In the genomic region with DNA sequence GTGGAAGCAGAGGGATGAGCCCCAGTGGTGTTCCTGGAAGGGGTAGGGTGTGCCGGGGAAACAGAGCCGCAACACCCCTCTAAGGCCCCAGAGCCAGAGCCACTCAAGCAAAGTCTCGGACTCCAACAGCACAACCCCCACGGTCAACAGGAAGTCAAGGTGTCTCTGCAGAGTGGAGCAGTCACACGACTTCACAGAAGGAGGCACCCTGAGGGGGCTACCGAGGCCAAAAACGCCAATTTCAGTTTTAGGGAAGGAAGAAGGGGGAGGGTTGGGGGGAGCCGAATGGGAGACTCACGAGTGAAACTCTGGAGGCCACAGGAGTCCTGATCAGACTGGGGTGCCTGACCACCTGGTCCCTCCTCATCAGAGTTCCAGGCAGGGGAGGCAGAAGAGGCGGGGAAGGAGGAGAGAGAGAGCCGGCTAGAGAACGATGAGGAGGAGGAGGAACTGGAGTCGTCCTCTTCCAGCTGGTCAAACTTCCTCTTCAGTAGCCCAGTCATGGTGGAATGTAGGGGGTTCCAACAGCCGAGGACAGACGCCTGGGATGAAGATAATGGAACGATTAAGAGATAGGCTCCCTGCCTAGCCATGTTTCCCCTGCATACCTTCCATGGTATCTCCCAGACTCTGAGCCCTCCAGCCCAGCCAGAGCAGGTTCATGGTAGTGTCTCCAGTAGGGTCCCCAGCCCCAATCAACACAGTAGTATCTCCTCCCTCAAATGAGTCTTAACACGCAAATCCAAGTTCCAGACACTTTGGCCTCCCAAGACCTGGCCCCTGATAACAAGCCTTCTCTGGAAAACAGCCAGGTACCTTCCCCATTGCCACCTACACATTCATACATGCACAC, we compare ENCODE assay signal across 9 mouse cellular contexts. TPM values are rescaled to one million over a fixed set of nuclear protein-coding genes. Genes with fewer than 3 reads are reported as not detected.
A peak's percentile ranks its signal among the peaks of the same experiment; 100 is the strongest.
DNase-seq lines count a peak whose midpoint lies in the region; ATAC-seq and TF ChIP-seq lines count a peak whose summit lies in the region.
"Had no signal": no experiment of that assay in that cellular context is flagged by ENCODE, and none has a peak within 500 bp of the region (broad histone marks: within the 10 kb centered on the region; RNA-seq: fewer than 3 reads in every experiment).

No protein-coding gene starts in this region.

- no peak; the same call in 1 of the 2 replicates for TF ChIP-seq POLR2A in spleen, adult 2 months (IDR thresholded peaks at IDR 0.05; ENCODE audit: low read depth, low read length)

- WGBS in heart, embryonic 10.5 days: 26% methylated on average over 17 of the region's 17 CpGs
- 5% methylated on average over 17 of the region's 17 CpGs for WGBS in spleen, adult 2 months
- 10% methylated on average over 17 of the region's 17 CpGs for WGBS in liver, embryonic 13.5 days (ENCODE audit: insufficient replicate concordance)
- WGBS in midbrain, embryonic 15.5 days: 62% methylated on average over 17 of the region's 17 CpGs

- ATAC-seq in liver, embryonic 13.5 days (ENCODE audit: low read depth): no peak
- ATAC-seq in midbrain, embryonic 15.5 days (replicated peaks): no peak

- no peak for TF ChIP-seq CTCF in spleen, adult 2 months (IDR thresholded peaks at IDR 0.05; ENCODE audit: extremely low read depth, insufficient read depth, insufficient read length, insufficient replicate concordance)

- no peak for DNase-seq in heart, embryonic 10.5 days (ENCODE audit: low spot score)
- DNase-seq in heart, adult 18-20 months: no peak
- peak in 1 of 2 experiments; percentile 53 for DNase-seq in spleen, adult 2 months (ENCODE audit: low read depth in 1 of 2, low spot score in 2 of 2)
- no peak for DNase-seq in spleen, adult 12 weeks (ENCODE audit: low spot score)
- no peak for DNase-seq in liver, embryonic 13.5 days
- DNase-seq in ovary, adult 18-20 months (ENCODE audit: low spot score): no peak
- DNase-seq in left cerebral cortex, postnatal 25 days (ENCODE audit: low spot score in 2 of 2): no peak
- DNase-seq: gastrocnemius, postnatal 36 days had no signal

- H3K4me3 ChIP-seq in heart, embryonic 10.5 days: peak overlapping the region; percentile 28
- peak overlapping the region; percentile 64 for H3K4me3 ChIP-seq in spleen, adult 2 months (ENCODE audit: extremely low read depth, insufficient read depth, insufficient read length)
- no peak overlapping the region for H3K4me3 ChIP-seq in liver, embryonic 13.5 days (replicated peaks)
- H3K4me3 ChIP-seq in midbrain, embryonic 15.5 days: no peak overlapping the region

- peaks cover 56% of the 10 kb centered on the region for H3K4me1 ChIP-seq in heart, embryonic 10.5 days
- H3K4me1 ChIP-seq in spleen, adult 2 months (ENCODE audit: control insufficient read depth, insufficient read depth, insufficient read length): peaks cover 29% of the 10 kb centered on the region; the same call in 1 of the 2 replicates
- peaks cover 60% of the 10 kb centered on the region for H3K4me1 ChIP-seq in liver, embryonic 13.5 days (replicated peaks)
- peaks cover 15% of the 10 kb centered on the region for H3K4me1 ChIP-seq in midbrain, embryonic 15.5 days

- peaks cover 40% of the 10 kb centered on the region for H3K36me3 ChIP-seq in heart, embryonic 10.5 days
- peaks cover 31% of the 10 kb centered on the region for H3K36me3 ChIP-seq in spleen, adult 2 months (ENCODE audit: control insufficient read depth, insufficient read depth, low read length)
- H3K36me3 ChIP-seq in liver, embryonic 13.5 days: peaks cover 23% of the 10 kb centered on the region
- no peaks in the 10 kb centered on the region for H3K36me3 ChIP-seq in midbrain, embryonic 15.5 days (replicated peaks)

- intact Hi-C loops in left cerebral cortex, postnatal 25 days (cut with DNase I): no loop called here

- peak overlapping the region; percentile 75 for H3K27ac ChIP-seq in heart, embryonic 10.5 days
- peak overlapping the region; percentile 91 for H3K27ac ChIP-seq in spleen, adult 2 months (ENCODE audit: insufficient read depth, low read length)
- H3K27ac ChIP-seq in liver, embryonic 13.5 days: peak overlapping the region; percentile 32
- no peak overlapping the region for H3K27ac ChIP-seq in midbrain, embryonic 15.5 days

- no peak overlapping the region; the same call in 1 of the 2 replicates for H3K9ac ChIP-seq in liver, embryonic 13.5 days
- H3K9ac ChIP-seq in midbrain, embryonic 15.5 days: no peak overlapping the region

- H3K27me3 ChIP-seq in heart, embryonic 10.5 days (ENCODE audit: insufficient read depth, poor library complexity, severe bottlenecking): no peaks in the 10 kb centered on the region
- H3K27me3 ChIP-seq in spleen, adult 2 months (ENCODE audit: control insufficient read depth, insufficient read depth, low read length): no peaks in the 10 kb centered on the region
- 0 out of 2 replicates have a peak, but pooled peaks cover 4% of the 10 kb centered on the region for H3K27me3 ChIP-seq in liver, embryonic 13.5 days
- no peaks in the 10 kb centered on the region; the same call in 1 of the 2 replicates for H3K27me3 ChIP-seq in midbrain, embryonic 15.5 days (replicated peaks)

- peak overlapping the region; percentile 38 for H3K4me2 ChIP-seq in liver, embryonic 13.5 days
- H3K4me2 ChIP-seq in midbrain, embryonic 15.5 days: no peak overlapping the region

- H3K9me3 ChIP-seq in heart, embryonic 10.5 days: no peaks in the 10 kb centered on the region
- no peaks in the 10 kb centered on the region for H3K9me3 ChIP-seq in liver, embryonic 13.5 days (replicated peaks)
- H3K9me3 ChIP-seq in midbrain, embryonic 15.5 days: no peaks in the 10 kb centered on the region

RNA-seq across cellular contexts. Expression of a gene that starts 7.5 kb away (rescaled TPM):
- polyA plus RNA-seq in heart, embryonic 10.5 days (2016; fragmentation: Nextera tagmentation; extraction: Ambion mirVana): 7.5 and 8.0 TPM in 2 replicates
- total RNA-seq in heart, adult 18-20 months (2021): 10 to 100 TPM; 16.7 to 20.7 TPM
- polyA plus RNA-seq in spleen, adult 2 months (2012; rRNA removed): 50.5 and 78.5 TPM in 2 replicates
- polyA plus RNA-seq in liver, embryonic 13.5 days (2015; fragmentation: Nextera tagmentation; extraction: Ambion mirVana): 1.2 and 1.3 TPM in 2 replicates
- polyA plus RNA-seq in midbrain, embryonic 15.5 days (2015; fragmentation: Nextera tagmentation; extraction: Ambion mirVana): 1.4 and 1.5 TPM in 2 replicates
- total RNA-seq in left cerebral cortex, postnatal 25 days (2021): 10 to 100 TPM; 14.2 to 16.1 TPM

RNA-seq across cellular contexts. Expression of a gene that starts 39.5 kb away (rescaled TPM):
- polyA plus RNA-seq in heart, embryonic 10.5 days (2016; fragmentation: Nextera tagmentation; extraction: Ambion mirVana): 0.28 and 0.48 TPM in 2 replicates
- total RNA-seq in heart, adult 18-20 months (2021): under 1 TPM in 1 of 2 experiments, not detected in 1; 0.21 TPM
- polyA plus RNA-seq in spleen, adult 2 months (2012; rRNA removed): 0.04 and 0.15 TPM in 2 replicates
- polyA plus RNA-seq in liver, embryonic 13.5 days (2015; fragmentation: Nextera tagmentation; extraction: Ambion mirVana): 0.08 and 0.09 TPM in 2 replicates
- 1.0 and 1.4 TPM in 2 replicates for polyA plus RNA-seq in midbrain, embryonic 15.5 days (2015; fragmentation: Nextera tagmentation; extraction: Ambion mirVana)
- under 1 TPM; 0.43 to 0.60 TPM for total RNA-seq in left cerebral cortex, postnatal 25 days (2021)
- total RNA-seq: gastrocnemius, postnatal 36 days had no signal

RNA-seq across cellular contexts. Expression of a gene that starts 39.6 kb away (rescaled TPM):
- polyA plus RNA-seq in heart, embryonic 10.5 days (2016; fragmentation: Nextera tagmentation; extraction: Ambion mirVana): 26.5 and 26.8 TPM in 2 replicates
- total RNA-seq in heart, adult 18-20 months (2021): 10 to 100 TPM; 31.8 to 35.8 TPM
- polyA plus RNA-seq in spleen, adult 2 months (2012; rRNA removed): 6.6 and 7.6 TPM in 2 replicates
- 10.4 and 12.6 TPM in 2 replicates for polyA plus RNA-seq in liver, embryonic 13.5 days (2015; fragmentation: Nextera tagmentation; extraction: Ambion mirVana)
- polyA plus RNA-seq in midbrain, embryonic 15.5 days (2015; fragmentation: Nextera tagmentation; extraction: Ambion mirVana): 32.2 and 33.1 TPM in 2 replicates
- 10 to 100 TPM; 32.6 to 35.4 TPM for total RNA-seq in left cerebral cortex, postnatal 25 days (2021)

RNA-seq across cellular contexts. Expression of a gene that starts 46.5 kb away (rescaled TPM):
- polyA plus RNA-seq in heart, embryonic 10.5 days (2016; fragmentation: Nextera tagmentation; extraction: Ambion mirVana): 41.1 and 90.1 TPM in 2 replicates
- total RNA-seq in heart, adult 18-20 months (2021): 100 to 1,000 TPM; 145 to 150 TPM
- polyA plus RNA-seq in spleen, adult 2 months (2012; rRNA removed): 0.08 TPM in 2 replicates
- polyA plus RNA-seq in liver, embryonic 13.5 days (2015; fragmentation: Nextera tagmentation; extraction: Ambion mirVana): 0.01 and 0.14 TPM in 2 replicates
- polyA plus RNA-seq in midbrain, embryonic 15.5 days (2015; fragmentation: Nextera tagmentation; extraction: Ambion mirVana): 0.03 TPM in 1 of 2 replicates, not detected in the other
- under 1 TPM; 0.11 TPM for total RNA-seq in left cerebral cortex, postnatal 25 days (2021)

Comparison
In these comparisons a context has a peak if more than half of its experiments do, and no peak if none do; other contexts are left out.
1. H3K4me3 ChIP-seq: peak in heart, embryonic 10.5 days (single experiment) and spleen, adult 2 months (single experiment); none in liver, embryonic 13.5 days (single experiment) and midbrain, embryonic 15.5 days (single experiment).